Mouse (Mus musculus): ENCODE data around the gene Grap2.

DNA sequence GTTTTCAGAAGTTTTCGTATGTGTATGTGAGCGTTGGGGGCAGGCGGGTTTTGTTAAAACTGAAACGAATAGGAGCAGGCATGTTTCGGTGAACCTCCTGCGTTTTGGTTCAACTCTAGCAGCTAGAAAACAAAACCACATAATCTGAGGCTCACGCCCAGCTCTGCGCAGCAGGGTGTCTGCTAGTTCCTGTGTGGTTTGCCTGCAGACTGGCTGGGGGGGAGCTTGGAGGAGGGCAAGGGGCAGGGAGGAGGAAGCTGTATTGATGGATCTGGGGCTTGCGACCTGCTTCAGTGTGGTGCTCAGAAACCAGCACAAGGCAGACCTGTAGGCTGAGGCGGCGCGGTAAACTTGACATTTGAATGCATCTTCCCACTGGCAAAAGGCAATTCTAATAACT is at the start of gene Grap2:
- no peak for TF ChIP-seq POLR2A (IDR thresholded peaks at IDR 0.05; ENCODE audit: extremely low read depth, insufficient read depth, low read length)
- TF ChIP-seq CTCF (IDR thresholded peaks at IDR 0.05; ENCODE audit: low read depth, low read length), result no peak

Measured in liver, adult 2 months (tissue).